Comparison of ENCODE assay signal across 30 mouse cellular contexts in genomic region chr6:36973096-36973495, GRCm38 (mm10).
DNase-seq lines count a peak whose midpoint lies in the region; ATAC-seq lines count a peak whose summit lies in the region.
"Had no signal": no experiment of that assay in that cellular context is flagged by ENCODE, and none has a peak within 500 bp of the region (broad histone marks: within the 10 kb centered on the region; RNA-seq: fewer than 3 reads in every experiment).

No protein-coding gene starts in this region.

- no peaks in the 10 kb centered on the region for H3K9me3 ChIP-seq in midbrain, embryonic 14.5 days (ENCODE audit: control insufficient read depth, low read length)
- H3K9me3 ChIP-seq in midbrain, embryonic 15.5 days, result no peaks in the 10 kb centered on the region
- H3K9me3 ChIP-seq: embryonic facial prominence, embryonic 15.5 days; forebrain, embryonic 15.5 days; heart, embryonic 13.5 days; hindbrain, embryonic 12.5 days; limb, embryonic 12.5 days; liver, embryonic 13.5 days; lung, embryonic 15.5 days; neural tube, embryonic 13.5 days had no signal

- H3K4me2 ChIP-seq in midbrain, embryonic 14.5 days (ENCODE audit: low read length), result no peak overlapping the region
- H3K4me2 ChIP-seq in midbrain, embryonic 15.5 days, result no peak overlapping the region
- H3K4me2 ChIP-seq: embryonic facial prominence, embryonic 15.5 days; forebrain, embryonic 15.5 days; heart, embryonic 13.5 days; hindbrain, embryonic 12.5 days; limb, embryonic 12.5 days; liver, embryonic 13.5 days; lung, embryonic 15.5 days; neural tube, embryonic 13.5 days had no signal

- H3K4me3 ChIP-seq in midbrain, embryonic 14.5 days (replicated peaks; ENCODE audit: low read depth, low read length), result no peak overlapping the region
- no peak overlapping the region for H3K4me3 ChIP-seq in midbrain, embryonic 15.5 days
- H3K4me3 ChIP-seq: embryonic facial prominence, embryonic 15.5 days; forebrain, embryonic 15.5 days; heart, adult 2 months; heart, embryonic 13.5 days; hindbrain, embryonic 12.5 days; layer of hippocampus, adult 2 months; limb, embryonic 12.5 days; liver, embryonic 13.5 days; lung, embryonic 15.5 days; myocyte; neural tube, embryonic 13.5 days had no signal

- H3K4me1 ChIP-seq in midbrain, embryonic 14.5 days (ENCODE audit: control insufficient read depth, insufficient read depth, low read length), result no peaks in the 10 kb centered on the region
- H3K4me1 ChIP-seq in midbrain, embryonic 15.5 days, result no peaks in the 10 kb centered on the region
- H3K4me1 ChIP-seq: forebrain, embryonic 15.5 days; limb, embryonic 12.5 days; liver, embryonic 13.5 days; lung, embryonic 15.5 days had no signal

- no peak overlapping the region for H3K9ac ChIP-seq in midbrain, embryonic 14.5 days (replicated peaks; ENCODE audit: low read length)
- H3K9ac ChIP-seq in midbrain, embryonic 15.5 days, result no peak overlapping the region
- H3K9ac ChIP-seq: embryonic facial prominence, embryonic 15.5 days; forebrain, embryonic 15.5 days; heart, embryonic 13.5 days; hindbrain, embryonic 12.5 days; limb, embryonic 12.5 days; liver, embryonic 13.5 days; lung, embryonic 15.5 days; neural tube, embryonic 13.5 days had no signal

- H3K36me3 ChIP-seq in midbrain, embryonic 14.5 days (ENCODE audit: control insufficient read depth, insufficient read depth, low read length), result peaks cover 6% of the 10 kb centered on the region; the same call in 1 of the 2 replicates
- 0 out of 2 replicates have a peak, but pooled peaks cover 2% of the 10 kb centered on the region for H3K36me3 ChIP-seq in midbrain, embryonic 15.5 days (replicated peaks)
- H3K36me3 ChIP-seq: embryonic facial prominence, embryonic 15.5 days; forebrain, embryonic 15.5 days; heart, embryonic 13.5 days; hindbrain, embryonic 12.5 days; limb, embryonic 12.5 days; liver, embryonic 13.5 days; lung, embryonic 15.5 days had no signal

- ATAC-seq in midbrain, embryonic 14.5 days (ENCODE audit: low FRiP score, low TSS enrichment), result no peak
- ATAC-seq in midbrain, embryonic 15.5 days (replicated peaks), result no peak
- ATAC-seq: forebrain, embryonic 15.5 days; intestine, postnatal 0 days; midbrain, embryonic 16.5 days had no signal

- WGBS in midbrain, embryonic 14.5 days, result 46% methylated on average over 9 of the region's 9 CpGs
- 43% methylated on average over 9 of the region's 9 CpGs for WGBS in midbrain, embryonic 15.5 days

- 0 out of 2 replicates have a peak overlapping the region, but pooled peaks have one; percentile 10 for H3K27ac ChIP-seq in midbrain, embryonic 14.5 days (replicated peaks; ENCODE audit: low read depth, low read length)
- no peak overlapping the region for H3K27ac ChIP-seq in midbrain, embryonic 15.5 days
- H3K27ac ChIP-seq: embryonic facial prominence, embryonic 15.5 days; forebrain, embryonic 15.5 days; heart, adult 2 months; heart, embryonic 13.5 days; hindbrain, embryonic 12.5 days; layer of hippocampus, adult 2 months; limb, embryonic 12.5 days; liver, embryonic 13.5 days; lung, embryonic 15.5 days; neural tube, embryonic 13.5 days had no signal

- peak; percentile 7 to 42 for DNase-seq in adrenal gland, postnatal 36 days
- no peak for DNase-seq in adrenal gland, adult 8-10 months
- DNase-seq in kidney, postnatal 10 days, result peak; percentile 19
- DNase-seq in kidney, postnatal 25 days, result no peak
- peak; percentile 36 for DNase-seq in midbrain, embryonic 14.5 days
- peak; percentile 26 for DNase-seq in telencephalon, adult 2 months (ENCODE audit: low read depth, low spot score)
- no peak for DNase-seq in frontal cortex, postnatal 14 days (ENCODE audit: low spot score in 2 of 2)
- DNase-seq: adrenal gland, postnatal 25 days; cerebellum, adult 18-20 months; cerebellum, postnatal 25 days; gastrocnemius, postnatal 25 days; heart, adult 2 months; liver, embryonic 13.5 days; lung, postnatal 4 days; retina, postnatal 1 day; right cerebral cortex, postnatal 25 days; thymus, adult 18-20 months; thymus, postnatal 36 days had no signal

- no peaks in the 10 kb centered on the region for H3K27me3 ChIP-seq in midbrain, embryonic 14.5 days (ENCODE audit: control insufficient read depth, insufficient read depth, low read length)
- H3K27me3 ChIP-seq in midbrain, embryonic 15.5 days (replicated peaks), result no peaks in the 10 kb centered on the region
- H3K27me3 ChIP-seq: embryonic facial prominence, embryonic 15.5 days; forebrain, embryonic 15.5 days; heart, embryonic 13.5 days; hindbrain, embryonic 12.5 days; limb, embryonic 12.5 days; liver, embryonic 13.5 days; lung, embryonic 15.5 days; neural tube, embryonic 13.5 days had no signal

Comparison
In these comparisons a context has a peak if more than half of its experiments do, and no peak if none do; other contexts are left out.
1. DNase-seq: peak in adrenal gland, postnatal 36 days (2 of 2), kidney, postnatal 10 days (single experiment), midbrain, embryonic 14.5 days (single experiment) and telencephalon, adult 2 months (single experiment); none in adrenal gland, adult 8-10 months (single experiment), kidney, postnatal 25 days (0 of 2) and frontal cortex, postnatal 14 days (0 of 2).